Mouse (Mus musculus) cerebellum, adult 2 months (tissue): ENCODE measurements around the gene Elp4.

Experiments used
- CTCF ChIP-seq: fragments of 200-500 bp; IDR thresholded peaks from 2 replicates; pipeline ENCODE4 v1.5.1; 2011; ENCODE audit warnings: low read depth, mild to moderate bottlenecking, control low read depth, low read length, moderate library complexity, borderline replicate concordance; ENCODE audit not compliant: insufficient read depth
- POLR2A ChIP-seq: fragments of 200-500 bp; IDR thresholded peaks from 2 replicates; pipeline ENCODE4 v1.6.1; 2011; ENCODE audit warnings: low read length, control low read depth, borderline replicate concordance; ENCODE audit not compliant: insufficient read depth

DNA sequence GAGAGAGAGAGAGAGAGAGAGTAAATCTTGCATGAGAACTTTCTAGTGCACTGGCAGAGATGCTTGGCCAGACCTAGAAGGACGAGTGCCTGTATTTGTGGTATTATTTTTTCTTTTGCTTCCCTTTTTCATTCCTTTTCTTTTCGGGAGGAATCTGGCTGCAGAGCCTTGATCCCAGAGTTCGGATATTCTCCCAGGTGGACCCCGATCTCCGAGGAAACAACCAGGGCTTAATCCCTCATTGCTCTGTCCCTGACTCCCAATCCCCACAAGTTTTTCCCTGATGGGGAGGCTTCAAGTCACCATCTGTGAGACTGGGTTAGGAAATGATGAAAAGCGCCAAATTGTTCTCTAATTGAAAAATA, 233.7 kb downstream of the Elp4 start:
- TF ChIP-seq CTCF, result no peak
- TF ChIP-seq POLR2A, result no peak
